Mouse (Mus musculus): ENCODE data around the gene Ctnna2.

The Ctnna2 gene

DNA sequence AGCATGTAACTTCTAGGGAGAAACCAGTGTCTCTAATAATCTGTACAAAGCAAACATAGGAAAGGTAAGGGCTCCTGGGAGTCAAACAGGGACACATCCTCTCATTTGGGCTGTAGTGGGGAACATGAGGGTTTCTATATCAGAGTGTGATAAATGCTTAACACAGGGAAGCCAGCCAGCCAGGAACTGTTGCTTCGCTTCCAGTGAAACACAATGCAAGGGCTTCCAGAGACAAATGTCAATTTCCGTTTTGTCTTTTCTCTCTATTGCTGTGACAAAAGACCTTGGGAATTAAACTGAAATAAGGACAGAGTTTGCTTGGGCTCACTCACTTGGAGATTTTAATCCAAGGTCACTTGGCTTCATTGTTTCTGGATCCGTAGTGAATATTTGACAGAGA, 162.4 kb downstream of the Ctnna2 start:
- no peak for DNase-seq (ENCODE audit: low spot score)

- DNase-seq (ENCODE audit: low spot score), result no peak
These were observed 168.5 kb downstream of the Ctnna2 start for GRCm38 (mm10) chr6:77811041-77811440.

- DNase-seq (ENCODE audit: low spot score), result no peak
These were observed 176.9 kb downstream of the Ctnna2 start for GRCm38 (mm10) chr6:77802604-77803003.

- DNase-seq (ENCODE audit: low spot score), result no peak
These were observed 196.2 kb downstream of the Ctnna2 start for GRCm38 (mm10) chr6:77783342-77783741.

GRCm38 (mm10) chr6:77768357-77769103, 211.0 kb downstream of the Ctnna2 start:
- DNase-seq (ENCODE audit: low spot score), result no peak

DNA sequence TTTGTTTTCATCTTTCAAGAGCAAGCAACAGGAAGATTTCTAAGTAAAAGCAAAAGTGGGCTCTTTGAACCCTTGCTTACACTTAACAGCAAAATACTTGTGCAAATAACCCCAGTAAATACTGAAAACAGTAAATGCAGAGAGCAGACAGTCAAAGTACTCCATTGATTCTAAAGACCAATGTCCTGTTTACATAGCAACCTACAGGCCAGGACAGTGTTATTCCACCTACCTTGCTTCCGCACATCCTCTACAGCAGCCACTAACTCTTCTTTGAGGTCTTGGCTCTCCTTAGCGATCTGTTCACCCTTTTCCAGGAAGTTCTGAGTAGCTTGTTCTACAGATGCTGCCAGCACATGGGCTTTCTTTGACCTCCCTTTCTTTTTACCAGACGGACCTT, 221.3 kb downstream of the Ctnna2 start:
- no peak for DNase-seq (ENCODE audit: low spot score)

DNA sequence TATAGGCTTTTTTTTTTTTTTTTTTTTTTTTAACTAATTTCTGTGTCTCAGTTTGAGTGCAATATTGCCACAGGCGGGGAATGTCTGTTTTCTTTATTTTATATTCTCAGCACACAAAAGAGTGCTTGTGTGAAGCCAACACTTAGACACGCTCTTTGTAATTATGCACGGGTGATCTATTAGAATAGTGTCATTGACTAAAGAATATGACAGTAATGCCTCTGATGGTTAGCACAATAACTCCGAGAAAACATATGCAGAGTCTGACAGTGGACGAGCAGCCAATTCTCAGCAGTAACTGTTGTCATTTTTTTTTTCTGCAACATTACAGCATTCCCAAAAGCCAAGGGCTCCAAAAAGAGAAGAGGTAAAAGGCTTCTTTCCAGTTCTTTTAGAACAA, 234.1 kb downstream of the Ctnna2 start:
- no peak for DNase-seq (ENCODE audit: low spot score)

- no peak for DNase-seq (ENCODE audit: low spot score)
These were observed 235.8 kb downstream of the Ctnna2 start for GRCm38 (mm10) chr6:77743651-77744050.

GRCm38 (mm10) chr6:77742988-77743387, 236.5 kb downstream of the Ctnna2 start:
- no peak for DNase-seq (ENCODE audit: low spot score)

GRCm38 (mm10) chr6:77738640-77739039, 240.9 kb downstream of the Ctnna2 start:
- no peak for DNase-seq (ENCODE audit: low spot score)

DNA sequence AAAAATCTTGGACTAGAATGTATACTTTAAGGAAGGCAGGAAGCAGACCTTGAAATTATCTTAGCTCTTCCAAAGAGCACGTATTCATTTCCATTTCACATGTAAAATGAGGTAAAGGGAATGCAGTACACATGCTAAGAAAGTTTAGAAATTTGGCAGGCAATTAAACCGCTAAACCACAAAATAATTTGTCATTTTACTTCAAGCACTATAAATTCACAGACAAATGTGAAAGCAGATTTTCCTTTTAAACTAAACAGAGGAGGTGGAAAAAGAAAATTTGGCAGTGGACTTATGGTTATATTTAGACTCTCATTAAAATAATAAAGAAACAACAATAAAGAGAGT, 254.6 kb downstream of the Ctnna2 start:
- no peak for DNase-seq (ENCODE audit: low spot score)

- DNase-seq (ENCODE audit: low spot score), result no peak
These were observed 255.2 kb downstream of the Ctnna2 start for GRCm38 (mm10) chr6:77724042-77724951.

GRCm38 (mm10) chr6:77694093-77694492, 285.4 kb downstream of the Ctnna2 start:
- no peak for DNase-seq (ENCODE audit: low spot score)

- DNase-seq (ENCODE audit: low spot score), result no peak
These were observed 292.3 kb downstream of the Ctnna2 start for GRCm38 (mm10) chr6:77687173-77687572.

DNA sequence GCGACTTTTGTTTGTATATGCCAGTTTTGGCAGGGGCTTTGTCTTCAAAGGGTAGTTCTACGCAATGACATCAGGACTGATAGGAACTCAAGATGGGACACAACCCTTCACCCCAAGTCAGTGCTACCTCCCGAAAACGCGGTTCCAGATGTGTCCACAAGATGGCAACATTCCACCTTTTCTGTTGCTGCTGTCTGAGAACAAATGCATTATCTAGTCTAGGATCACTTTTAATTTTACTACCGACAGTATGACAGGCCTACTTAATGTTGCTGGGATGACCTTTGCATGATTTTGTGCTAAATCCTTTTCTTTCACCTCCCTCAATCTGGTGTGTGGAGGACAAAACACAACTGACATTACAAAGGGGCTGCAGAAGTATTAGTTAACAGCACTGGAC, 329.4 kb downstream of the Ctnna2 start:
- DNase-seq (ENCODE audit: low spot score), result peak; percentile 24

DNA sequence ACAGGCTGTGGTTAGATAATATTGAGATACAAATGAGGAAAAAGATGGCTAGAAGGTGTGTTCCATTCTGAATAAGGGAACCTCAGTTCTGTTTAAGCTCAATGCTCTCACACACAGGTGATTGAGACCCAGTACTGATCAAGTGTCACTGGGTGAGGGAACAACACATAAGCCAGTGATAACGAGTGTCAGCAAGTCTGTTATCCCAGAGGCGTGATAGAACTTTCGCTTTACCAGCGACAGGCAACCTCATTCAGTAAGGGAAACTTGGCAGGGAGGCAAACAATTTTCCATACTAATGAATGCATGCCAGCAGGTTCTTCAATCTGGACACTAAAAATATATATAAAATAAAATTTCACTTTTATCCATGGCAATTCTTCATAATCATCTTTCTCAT, 334.9 kb downstream of the Ctnna2 start:
- no peak for DNase-seq (ENCODE audit: low spot score)

GRCm38 (mm10) chr6:77638784-77639183, 340.7 kb downstream of the Ctnna2 start:
- no peak for DNase-seq (ENCODE audit: low spot score)

GRCm38 (mm10) chr6:77633997-77634396, 345.5 kb downstream of the Ctnna2 start:
- no peak for DNase-seq (ENCODE audit: low spot score)

DNA sequence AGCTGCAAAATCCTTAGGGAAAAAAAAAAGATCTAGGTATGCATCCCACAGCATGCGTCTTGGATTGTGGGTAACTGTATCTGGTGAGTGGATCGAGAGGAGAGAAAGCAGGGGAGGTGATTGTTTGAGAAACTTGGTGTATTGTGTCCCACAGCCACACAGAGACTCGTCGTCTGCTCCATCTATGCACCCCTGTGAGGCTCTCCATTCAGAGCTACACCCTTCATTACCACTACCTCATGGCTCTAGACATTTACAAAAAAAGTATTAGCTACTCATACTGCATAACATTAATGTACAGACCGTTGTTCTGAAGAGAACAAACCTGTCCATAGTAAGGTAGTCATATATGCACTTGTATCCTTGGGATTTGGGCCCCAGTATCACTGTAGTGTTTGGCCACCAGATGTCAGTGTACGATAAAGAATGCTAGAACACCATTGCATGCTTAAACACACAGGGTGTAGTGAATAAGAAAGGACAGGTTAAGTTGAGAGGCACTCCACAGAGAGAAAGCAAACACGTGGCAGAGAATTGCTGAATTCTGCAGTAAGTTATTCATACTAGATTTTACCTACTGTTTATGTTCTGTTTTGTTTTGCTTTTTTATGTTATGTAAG, 350.8 kb downstream of the Ctnna2 start:
- DNase-seq (ENCODE audit: low spot score), result no peak

GRCm38 (mm10) chr6:77604642-77605392, 374.7 kb downstream of the Ctnna2 start:
- no peak for DNase-seq (ENCODE audit: low spot score)

DNA sequence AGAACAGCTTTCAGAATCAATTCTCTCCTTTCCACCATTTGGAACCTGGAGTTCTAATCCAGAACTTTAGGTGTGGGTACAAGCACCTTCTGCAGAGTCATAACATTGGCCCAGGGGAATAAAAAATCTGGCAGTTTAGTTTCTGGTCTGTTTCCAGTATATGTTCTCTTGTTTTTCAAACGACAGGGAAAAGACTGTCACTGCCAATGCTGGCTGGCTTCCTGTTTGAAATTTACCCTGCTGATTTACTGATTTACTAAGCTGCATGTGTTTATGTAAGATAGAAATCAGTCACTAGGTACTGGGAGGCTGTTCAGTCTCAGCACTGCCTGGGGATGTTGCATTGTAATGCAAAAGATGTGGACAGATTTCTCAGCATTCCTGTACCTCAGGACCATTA, 375.6 kb downstream of the Ctnna2 start:
- DNase-seq (ENCODE audit: low spot score), result no peak

DNA sequence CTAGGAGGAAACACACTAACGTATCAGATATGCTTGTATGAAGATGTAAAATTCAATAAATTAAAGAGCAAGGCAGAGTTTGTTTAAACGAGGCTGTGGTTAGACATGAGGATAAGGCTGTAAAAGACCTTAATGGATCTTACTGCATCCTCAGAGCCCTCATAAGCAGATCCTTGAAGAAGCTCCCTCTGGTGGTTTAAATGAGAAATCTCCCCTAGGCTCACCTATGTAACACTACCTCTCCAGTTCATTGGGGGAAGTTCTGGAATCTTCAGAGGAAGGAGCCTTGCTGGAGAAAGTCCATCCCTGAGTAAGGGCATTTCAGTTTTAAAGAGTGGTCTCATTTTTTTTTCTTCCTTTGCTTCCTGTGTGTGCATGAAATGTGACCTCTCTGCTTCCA, 380.3 kb downstream of the Ctnna2 start:
- no peak for DNase-seq (ENCODE audit: low spot score)
